Mouse (Mus musculus) retina, adult 2 months (tissue): ENCODE data around the gene Galnt13.
"Not testable (repeated sequence)": the region's sequence is repeated elsewhere in the genome, so short reads cannot be mapped to it uniquely, and the experiment has no call there.

Experiments used
- DNase-seq: peaks from one replicate; pipeline ENCODE4 v3.0.0-alpha.2; 2012; ENCODE audit warnings: low read depth, low spot score

Gene Galnt13

GRCm38 (mm10) chr2:54915088-54915670, 479.1 kb downstream of the Galnt13 start:
- DNase-seq = no peak

DNA sequence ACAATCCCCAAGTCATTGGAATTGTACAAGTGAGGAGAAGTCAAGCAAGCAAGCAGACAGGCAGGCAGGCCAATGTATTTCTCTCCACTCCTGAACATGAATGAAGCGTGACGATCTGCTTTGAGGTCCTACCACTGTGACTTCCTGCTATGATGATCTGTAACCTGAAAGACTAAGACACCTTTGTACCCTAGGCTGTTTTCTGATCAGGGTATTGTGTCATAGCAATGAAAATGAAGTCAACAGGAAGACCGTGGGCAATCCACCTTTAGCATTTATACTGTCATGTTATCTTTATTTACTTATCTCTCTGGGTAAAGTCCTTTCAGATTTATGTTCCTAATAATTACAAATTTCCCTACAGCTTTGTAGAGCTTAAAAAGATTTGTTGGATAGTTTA, 500.3 kb downstream of the Galnt13 start:
- no peak for DNase-seq

DNA sequence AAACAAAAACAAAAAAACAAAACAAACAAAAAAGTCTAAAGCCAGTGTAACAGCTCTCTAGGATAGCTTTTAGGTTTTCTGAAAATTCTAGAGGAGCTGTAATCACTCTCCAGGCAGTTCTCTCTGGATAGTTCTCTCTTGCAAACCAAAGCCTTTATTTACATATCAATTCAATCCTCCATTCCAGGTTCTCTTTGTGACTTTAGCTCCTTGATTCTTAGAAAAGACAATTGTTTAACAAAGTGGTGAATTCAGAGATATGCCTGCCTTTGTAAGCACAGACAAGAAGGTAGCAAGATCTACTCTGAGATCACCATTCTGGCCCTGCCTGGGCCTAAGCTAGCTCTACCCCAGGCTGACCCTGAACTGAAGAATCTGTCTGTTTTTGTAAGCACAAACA, 501.2 kb downstream of the Galnt13 start:
- no peak for DNase-seq

DNA sequence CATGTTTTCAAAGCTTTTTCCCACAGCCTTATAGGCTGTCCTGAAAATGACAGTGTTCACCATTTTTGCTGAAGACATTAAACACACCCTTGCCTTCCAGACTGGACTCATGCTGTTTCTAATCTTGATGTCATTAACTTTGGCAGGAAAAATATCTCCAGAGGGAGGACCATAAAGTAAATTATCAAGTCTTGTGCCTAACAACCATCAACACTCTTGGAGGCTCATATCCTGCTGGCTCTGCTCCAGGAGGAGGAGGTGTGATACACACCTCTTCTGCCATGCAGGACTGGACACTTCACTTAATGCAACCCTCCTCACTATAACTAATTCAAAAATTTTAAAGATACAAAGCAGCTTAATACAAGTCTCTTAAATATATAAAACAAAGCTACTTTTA, 502.0 kb downstream of the Galnt13 start:
- DNase-seq = no peak

DNA sequence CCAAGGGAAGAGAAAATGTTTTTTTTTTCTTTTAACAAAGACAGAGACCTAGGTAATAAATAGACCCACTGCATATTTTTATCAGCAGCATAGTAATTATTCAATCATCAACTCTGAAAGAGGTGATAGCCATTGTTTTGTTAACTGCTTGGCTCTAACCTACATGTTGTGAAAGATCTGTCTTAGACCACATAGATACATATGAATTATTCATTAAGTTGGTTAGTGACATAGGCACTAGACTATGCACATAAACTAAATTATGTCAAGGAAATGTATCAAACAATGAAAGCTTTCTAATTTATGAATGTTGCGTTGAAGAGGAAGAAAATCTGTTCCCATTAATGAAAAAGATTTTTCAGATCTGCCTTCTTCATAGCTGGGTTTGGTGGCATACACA, 507.3 kb downstream of the Galnt13 start:
- DNase-seq = no peak

GRCm38 (mm10) chr2:54983839-54984238, 547.7 kb downstream of the Galnt13 start:
- DNase-seq = no peak

DNA sequence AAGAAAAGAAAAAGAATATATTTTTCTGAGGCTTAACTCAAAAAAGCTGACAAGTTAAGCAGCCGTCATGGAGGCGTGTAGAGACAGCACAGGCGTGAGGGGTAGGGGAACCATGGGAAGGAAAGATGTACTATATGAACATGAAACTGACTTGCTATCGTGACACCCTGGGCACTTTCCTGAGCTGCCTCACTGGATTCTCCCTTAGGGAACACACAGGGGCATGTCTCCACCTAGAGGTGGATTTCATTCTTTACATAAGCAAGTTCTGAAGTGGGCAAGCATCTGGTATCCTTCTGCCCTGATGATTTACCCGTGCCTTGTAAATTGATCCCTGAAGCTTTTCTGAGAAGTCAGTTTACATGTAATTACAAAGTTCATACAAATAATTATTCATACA, 586.4 kb downstream of the Galnt13 start:
- not testable (repeated sequence) for DNase-seq

GRCm38 (mm10) chr2:55034610-55035009, 598.5 kb downstream of the Galnt13 start:
- DNase-seq = no peak

DNA sequence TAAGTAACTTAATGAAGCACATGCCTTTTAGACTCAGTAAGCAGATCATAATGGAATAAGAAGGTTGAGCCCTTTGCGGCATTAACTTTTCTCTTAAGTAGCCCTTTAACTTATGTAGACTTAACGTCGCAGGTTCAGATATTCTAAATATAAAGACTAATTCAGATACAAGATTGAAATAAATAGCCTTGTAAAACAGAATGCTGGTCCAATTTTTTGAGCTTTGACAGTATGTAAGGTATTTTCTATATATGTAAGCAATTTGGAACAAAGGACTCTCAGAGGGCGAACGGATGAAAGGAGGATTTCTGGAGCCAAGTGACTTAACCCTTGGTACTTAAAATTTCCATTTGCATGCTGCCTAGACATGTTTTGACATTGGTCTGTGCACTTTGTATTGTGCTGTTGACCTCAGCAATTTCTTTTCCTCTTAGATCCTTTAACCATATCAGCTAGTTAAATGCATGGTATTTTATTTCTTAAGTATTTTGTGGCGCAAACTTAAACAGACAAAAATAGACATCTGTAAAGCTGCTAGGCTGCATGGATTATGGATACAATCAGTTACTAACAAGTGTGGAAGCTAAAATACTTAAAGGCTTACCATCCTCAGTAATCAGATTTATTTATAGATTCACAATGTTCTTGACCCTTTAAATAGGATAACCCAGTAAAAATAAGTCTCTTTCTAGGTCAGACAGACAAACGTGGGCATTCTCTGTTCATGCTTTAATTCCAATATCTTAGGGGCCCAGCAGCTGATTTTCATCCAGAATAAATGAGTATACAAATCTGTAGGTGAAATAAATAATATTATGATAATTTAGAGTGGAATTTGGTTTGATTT, 629.6 kb downstream of the Galnt13 start:
- DNase-seq = peak; percentile 68

DNA sequence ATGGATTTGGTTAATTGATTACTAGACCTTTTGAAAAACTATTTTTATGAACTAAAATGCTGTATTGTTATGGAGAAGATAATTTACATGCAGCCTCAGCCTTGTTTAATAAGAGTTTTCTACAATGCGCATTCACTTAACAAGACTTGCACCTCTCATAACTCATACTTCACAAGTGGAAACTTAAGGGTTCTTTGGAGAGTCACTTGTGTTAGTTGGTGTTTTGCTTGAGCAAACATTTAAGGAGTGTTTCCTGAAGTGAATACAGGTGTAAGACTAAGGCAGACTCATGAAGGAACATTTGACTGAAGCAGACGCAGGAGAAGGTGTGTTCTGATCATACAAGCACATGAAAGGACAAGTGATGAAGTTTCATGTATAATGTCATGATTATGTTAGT, 649.5 kb downstream of the Galnt13 start:
- DNase-seq = no peak

DNA sequence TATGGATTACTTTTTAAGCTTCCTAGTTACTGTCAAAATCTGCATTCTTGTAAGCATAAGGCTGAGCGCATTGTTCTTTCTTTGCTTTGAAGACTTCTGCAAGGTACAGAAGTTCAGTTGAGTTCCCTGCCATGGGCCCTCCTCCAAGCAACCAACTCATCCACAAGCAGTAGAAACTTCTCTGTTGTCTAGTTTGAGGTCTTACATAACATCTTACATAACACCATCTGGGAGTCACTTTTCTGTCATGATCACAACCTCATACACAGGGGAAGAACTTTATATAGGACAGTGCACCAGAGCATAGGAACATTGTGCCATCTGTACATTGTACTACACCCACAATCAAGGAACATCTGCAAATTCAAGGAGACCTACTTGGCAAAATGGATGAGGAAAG, 651.9 kb downstream of the Galnt13 start:
- no peak for DNase-seq

DNA sequence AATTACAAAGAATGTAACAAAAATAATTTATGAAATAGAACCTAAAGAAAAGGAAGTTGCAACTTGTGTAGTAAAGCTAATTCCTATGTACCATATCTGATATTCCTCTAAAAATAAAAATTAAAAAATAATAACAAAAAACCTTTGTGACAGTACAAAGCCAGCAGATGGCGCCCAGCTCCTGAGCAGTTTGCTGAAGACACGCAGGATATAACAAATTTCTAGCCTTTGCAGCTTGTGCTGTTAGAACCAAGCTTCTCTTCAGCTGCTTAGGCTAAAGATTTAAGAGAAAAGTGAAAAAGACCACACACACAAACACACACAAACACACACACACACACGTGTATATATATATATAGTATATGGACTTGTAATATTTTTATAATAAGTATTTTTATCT, 654.2 kb downstream of the Galnt13 start:
- peak; percentile 32 for DNase-seq

- DNase-seq = no peak
Observed at GRCm38 (mm10) chr2:55091495-55091894, 655.4 kb downstream of the Galnt13 start.

- DNase-seq = no peak
Observed at GRCm38 (mm10) chr2:55099100-55099499, 663.0 kb downstream of the Galnt13 start.

- no peak for DNase-seq
Observed at GRCm38 (mm10) chr2:55101279-55101678, 665.2 kb downstream of the Galnt13 start.

GRCm38 (mm10) chr2:55103521-55103920, 667.4 kb downstream of the Galnt13 start:
- DNase-seq = no peak

GRCm38 (mm10) chr2:55107828-55108227, 671.7 kb downstream of the Galnt13 start:
- DNase-seq = no peak

DNA sequence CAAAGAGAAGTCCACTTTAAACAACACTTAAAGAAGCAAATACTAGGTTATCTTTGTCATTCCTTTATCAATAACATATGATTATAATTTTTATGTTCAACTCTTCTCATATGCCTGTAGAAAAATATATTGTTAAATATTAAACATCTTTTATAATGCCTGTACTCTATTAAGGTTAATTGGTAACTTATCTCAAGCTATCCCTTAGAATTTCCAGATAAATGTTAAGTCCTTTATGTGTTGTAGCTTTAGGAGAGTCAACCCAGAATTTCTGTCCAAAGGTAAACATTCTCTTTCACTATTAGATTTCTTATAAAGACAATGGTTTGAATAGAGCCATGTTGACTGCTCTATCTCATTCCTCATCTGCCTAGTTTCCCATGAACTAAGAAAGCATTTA, 717.0 kb downstream of the Galnt13 start:
- DNase-seq = no peak

DNA sequence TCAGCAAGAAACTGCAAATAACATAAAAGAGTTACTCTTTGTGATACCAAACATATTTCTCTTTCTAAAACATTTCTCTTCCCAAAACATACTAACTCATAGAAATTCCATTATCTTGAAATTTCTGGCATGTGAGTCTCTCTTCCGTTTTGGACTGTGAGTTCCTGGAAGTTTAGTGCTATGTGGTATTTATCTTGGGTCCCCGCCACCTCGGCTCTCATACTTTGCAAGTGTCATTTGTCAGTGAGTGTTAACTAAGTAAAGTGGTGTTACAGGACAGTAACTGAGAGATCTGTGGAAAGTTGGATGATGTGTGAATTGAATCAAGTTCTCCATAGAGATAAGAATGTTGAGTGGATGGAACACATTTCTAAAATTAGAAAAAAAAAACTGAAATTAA, 728.7 kb downstream of the Galnt13 start:
- no peak for DNase-seq
